Mouse (Mus musculus) lung, embryonic 14.5 days (tissue): ENCODE data around the gene Lmtk3. TPM values are rescaled to one million over a fixed set of nuclear protein-coding genes. Genes with fewer than 3 reads are reported as not detected.

Source experiments
- ATAC-seq: fragments of 200-750 bp; cut with Nextera tagmentation; 2 replicates; pipeline ENCODE4 v1.8.0; 2017; ENCODE audit warnings: mild to moderate bottlenecking, moderate TSS enrichment, moderate library complexity; ENCODE audit not compliant: insufficient read depth
- DNase-seq: peaks from one replicate; pipeline ENCODE4 v3.0.0-alpha.2; 2015
- H3K27ac ChIP-seq: fragments of 300-500 bp; sonication (generic); 2 replicates; pipeline ENCODE4 v1.5.1; 2014; ENCODE audit warnings: low read depth, mild to moderate bottlenecking, moderate library complexity
- H3K27me3 ChIP-seq: fragments of 300-500 bp; sonication (generic); 2 replicates; pipeline ENCODE4 v1.6.1; 2014; ENCODE audit warnings: low read length, control low read depth; ENCODE audit not compliant: insufficient read depth
- H3K36me3 ChIP-seq: fragments of 300-500 bp; sonication (generic); 2 replicates; pipeline ENCODE4 v1.6.1; 2014; ENCODE audit warnings: control low read depth; ENCODE audit not compliant: insufficient read depth
- H3K4me1 ChIP-seq: fragments of 300-500 bp; sonication (generic); 2 replicates; pipeline ENCODE4 v1.6.1; 2014; ENCODE audit warnings: antibody characterized with exemption, control low read depth; ENCODE audit not compliant: insufficient read depth
- H3K4me2 ChIP-seq: fragments of 300-500 bp; sonication (generic); 2 replicates; pipeline ENCODE4 v1.6.1; 2014; ENCODE audit warnings: mild to moderate bottlenecking
- H3K4me3 ChIP-seq: fragments of 300-500 bp; sonication (generic); 2 replicates; pipeline ENCODE4 v1.5.1; 2014; ENCODE audit warnings: low read depth, low read length
- H3K9ac ChIP-seq: fragments of 300-500 bp; sonication (generic); 2 replicates; pipeline ENCODE4 v1.6.1; 2014
- H3K9me3 ChIP-seq: fragments of 300-500 bp; sonication (generic); 2 replicates; pipeline ENCODE4 v1.6.1; 2016; ENCODE audit warnings: low read depth, low read length, control low read depth
- CTCF ChIP-seq: IDR thresholded peaks from 2 replicates; pipeline ENCODE4 v1.5.1; 2016; ENCODE audit warnings: antibody characterized with exemption, low read depth
- WGBS: fragments of 180-500 bp; shearing (Covaris S2); extraction: QIAGEN DNeasy Blood & Tissue Kit; methylation state at CpG from one replicate; pipeline ENCODE4 v1.1.7; 2014; 5-methylcytosine and 5-hydroxymethylcytosine counted together
- polyA plus RNA-seq: library from polyadenylated mRNA; unstranded; fragments of >200 nt; fragmentation: Nextera tagmentation; extraction: Ambion mirVana; gene quantifications from 2 replicates; pipeline ENCODE4 v1.2.1, GENCODE M21; 2014

The Lmtk3 gene
- polyA plus RNA-seq, 1 experiment from 2014 or later, result 1.9 TPM

DNA sequence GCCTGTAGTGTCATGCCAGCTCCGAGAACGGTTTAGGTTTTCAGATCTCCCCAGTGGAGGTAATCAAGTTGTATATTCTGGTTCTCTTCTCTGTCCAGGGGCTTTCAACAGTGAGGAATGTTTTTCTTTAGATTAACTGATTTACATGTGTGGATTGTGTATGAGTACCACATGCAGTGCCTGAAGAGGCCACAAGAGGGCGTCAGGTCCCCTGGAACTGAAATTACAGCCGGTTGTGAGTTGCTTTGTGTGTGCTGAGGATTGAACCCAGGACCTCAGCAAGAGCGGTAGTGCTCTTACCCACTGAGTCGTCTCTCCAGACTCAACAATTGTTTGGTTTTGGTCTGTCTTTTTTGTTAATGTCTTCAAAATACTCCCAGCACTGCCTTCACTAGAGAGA lies 37.0 kb upstream of the Lmtk3 start:
- Histone ChIP-seq H3K9ac (no peak overlapping the region), H3K36me3 (no peaks in the 10 kb centered on the region), H3K27me3 (no peaks in the 10 kb centered on the region), H3K4me1 (no peaks in the 10 kb centered on the region), H3K9me3 (no peaks in the 10 kb centered on the region), H3K27ac (no peak overlapping the region), H3K4me2 (no peak overlapping the region), H3K4me3 (no peak overlapping the region)
- TF ChIP-seq CTCF, result peak; percentile 68
- no peak for DNase-seq
- 63% methylated on average over 6 of the region's 6 CpGs for WGBS
- no peak for ATAC-seq

- H3K36me3 ChIP-seq, result no peaks in the 10 kb centered on the region
- WGBS, result 92% methylated on average over 5 of the region's 5 CpGs
- H3K4me3 ChIP-seq, result no peak overlapping the region
- no peak overlapping the region for H3K4me2 ChIP-seq
- no peak for TF ChIP-seq CTCF
- H3K27me3 ChIP-seq, result no peaks in the 10 kb centered on the region
- no peak overlapping the region for H3K27ac ChIP-seq
- no peaks in the 10 kb centered on the region for H3K9me3 ChIP-seq
- no peak for ATAC-seq
- no peak overlapping the region for H3K9ac ChIP-seq
- DNase-seq, result no peak
- H3K4me1 ChIP-seq, result no peaks in the 10 kb centered on the region
Measured at GRCm38 (mm10) chr7:45747450-45747849, 36.1 kb upstream of the Lmtk3 start.

- no peak overlapping the region for H3K9ac ChIP-seq
- no peaks in the 10 kb centered on the region for H3K4me1 ChIP-seq
- no peak overlapping the region for H3K27ac ChIP-seq
- 59% methylated on average over 7 of the region's 7 CpGs for WGBS
- DNase-seq (no peak), ATAC-seq (no peak)
- no peaks in the 10 kb centered on the region for H3K27me3 ChIP-seq
- TF ChIP-seq CTCF, result no peak
- no peak overlapping the region for H3K4me2 ChIP-seq
- no peak overlapping the region for H3K4me3 ChIP-seq
- no peaks in the 10 kb centered on the region for H3K9me3 ChIP-seq
- no peaks in the 10 kb centered on the region for H3K36me3 ChIP-seq
Measured at GRCm38 (mm10) chr7:45748110-45748509, 35.4 kb upstream of the Lmtk3 start.

GRCm38 (mm10) chr7:45749401-45749800 lies 34.1 kb upstream of the Lmtk3 start:
- 25% methylated on average over 9 of the region's 10 CpGs for WGBS

DNA sequence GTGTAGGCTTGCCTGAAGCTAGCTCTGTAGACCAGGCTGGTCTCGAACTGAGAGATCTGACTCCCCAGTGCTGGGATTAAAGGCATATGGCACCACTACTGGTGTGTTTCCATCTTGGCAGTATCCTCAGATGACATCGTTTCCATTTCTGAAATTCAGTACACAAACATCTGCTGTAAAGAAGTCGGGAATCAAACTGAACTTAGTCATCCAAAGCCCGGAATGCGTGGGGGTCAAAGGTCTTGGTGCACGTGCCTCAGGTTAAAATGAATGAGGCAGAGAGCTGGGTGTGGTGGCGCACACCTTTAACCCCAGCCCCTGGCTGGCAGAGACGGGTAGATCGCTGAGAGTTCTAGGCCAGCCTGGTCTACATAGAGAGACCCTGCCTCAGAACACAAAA lies 33.4 kb upstream of the Lmtk3 start:
- no peaks in the 10 kb centered on the region for H3K9me3 ChIP-seq
- DNase-seq, result no peak
- no peak for TF ChIP-seq CTCF
- ATAC-seq, result no peak
- no peaks in the 10 kb centered on the region for H3K36me3 ChIP-seq
- H3K27me3 ChIP-seq, result no peaks in the 10 kb centered on the region
- H3K9ac ChIP-seq, result no peak overlapping the region
- H3K4me1 ChIP-seq, result no peaks in the 10 kb centered on the region
- no peak overlapping the region for H3K4me3 ChIP-seq
- WGBS, result 63% methylated on average over 9 of the region's 9 CpGs
- no peak overlapping the region for H3K4me2 ChIP-seq
- no peak overlapping the region for H3K27ac ChIP-seq

More at GRCm38 (mm10) chr7:45749401-45749800, 34.1 kb upstream of the Lmtk3 start:
- Histone ChIP-seq H3K27ac (no peak overlapping the region), H3K4me1 (no peaks in the 10 kb centered on the region), H3K9me3 (no peaks in the 10 kb centered on the region), H3K36me3 (no peaks in the 10 kb centered on the region), H3K9ac (no peak overlapping the region), H3K4me2 (no peak overlapping the region), H3K27me3 (no peaks in the 10 kb centered on the region), H3K4me3 (no peak overlapping the region)
- ATAC-seq (no peak), DNase-seq (no peak)
- TF ChIP-seq CTCF, result no peak

- Histone ChIP-seq H3K4me3 (no peak overlapping the region), H3K27ac (no peak overlapping the region), H3K4me1 (no peaks in the 10 kb centered on the region), H3K27me3 (peaks cover 18% of the 10 kb centered on the region), H3K36me3 (no peaks in the 10 kb centered on the region), H3K4me2 (no peak overlapping the region), H3K9me3 (no peaks in the 10 kb centered on the region), H3K9ac (no peak overlapping the region)
- TF ChIP-seq CTCF, result no peak
- WGBS, result 47% methylated on average over 6 of the region's 6 CpGs
- ATAC-seq (no peak), DNase-seq (no peak)
Measured at GRCm38 (mm10) chr7:45755703-45756102, 27.8 kb upstream of the Lmtk3 start.

GRCm38 (mm10) chr7:45759400-45759799 lies 24.1 kb upstream of the Lmtk3 start:
- DNase-seq (peak; percentile 48), ATAC-seq (peak; percentile 76)
- Histone ChIP-seq H3K36me3 (no peaks in the 10 kb centered on the region), H3K4me2 (peak overlapping the region; percentile 55), H3K9ac (peak overlapping the region; percentile 34), H3K4me3 (peak overlapping the region; percentile 24; the same call in 1 of the 2 replicates), H3K4me1 (no peaks in the 10 kb centered on the region), H3K9me3 (no peaks in the 10 kb centered on the region), H3K27me3 (peaks cover 18% of the 10 kb centered on the region), H3K27ac (no peak overlapping the region)
- TF ChIP-seq CTCF, result peak; percentile 33
- WGBS, result 7% methylated on average over 27 of the region's 27 CpGs

DNA sequence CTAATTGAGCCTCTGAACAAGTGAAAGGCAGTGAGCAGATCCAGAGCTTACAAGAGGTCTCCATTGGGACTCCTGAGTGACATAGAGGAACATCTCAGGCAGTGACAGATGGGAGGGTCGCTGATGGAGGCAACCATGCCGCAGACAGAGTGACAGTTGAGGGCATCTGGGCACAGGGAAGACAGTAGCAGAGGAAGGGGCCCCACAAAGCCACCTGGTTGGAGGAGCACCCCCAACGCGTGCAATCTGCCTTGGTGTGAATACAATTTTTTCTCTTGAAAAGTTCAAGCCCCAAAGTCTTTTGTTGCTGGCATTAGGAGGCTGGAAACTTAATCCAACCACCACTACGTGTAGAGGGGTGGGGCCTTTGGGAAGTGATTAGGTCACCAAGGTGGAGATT lies 23.4 kb upstream of the Lmtk3 start:
- Histone ChIP-seq H3K36me3 (no peaks in the 10 kb centered on the region), H3K9me3 (no peaks in the 10 kb centered on the region), H3K27ac (no peak overlapping the region), H3K4me3 (no peak overlapping the region), H3K27me3 (peaks cover 18% of the 10 kb centered on the region), H3K4me2 (no peak overlapping the region), H3K4me1 (no peaks in the 10 kb centered on the region), H3K9ac (no peak overlapping the region)
- 61% methylated on average over 5 of the region's 5 CpGs for WGBS
- TF ChIP-seq CTCF, result no peak
- ATAC-seq (no peak), DNase-seq (no peak)
